Mouse (Mus musculus) NIH3T3 (cell line): ENCODE data around the gene Bex6.

Source experiments
- DNase-seq: peaks from one replicate; pipeline ENCODE4 v3.0.0-alpha.2; 2012; ENCODE audit warnings: low read depth

Gene Bex6

GRCm38 (mm10) chr16:32174340-32175005 lies 5.2 kb upstream of the Bex6 start:
- DNase-seq: no peak

- no peak for DNase-seq
These were observed 4.6 kb upstream of the Bex6 start for GRCm38 (mm10) chr16:32175029-32175428.

GRCm38 (mm10) chr16:32176896-32177686 lies 2.5 kb upstream of the Bex6 start:
- DNase-seq: no peak

GRCm38 (mm10) chr16:32186056-32186455 lies 6.4 kb downstream of the Bex6 start:
- DNase-seq: no peak

GRCm38 (mm10) chr16:32189109-32189508 lies 9.5 kb downstream of the Bex6 start:
- peak; percentile 26 for DNase-seq

GRCm38 (mm10) chr16:32190011-32190441 lies 10.4 kb downstream of the Bex6 start:
- DNase-seq: no peak

GRCm38 (mm10) chr16:32200256-32201003 lies 20.8 kb downstream of the Bex6 start:
- no peak for DNase-seq

- no peak for DNase-seq
These were observed 21.3 kb downstream of the Bex6 start for GRCm38 (mm10) chr16:32201004-32201325.

GRCm38 (mm10) chr16:32202681-32203080 lies 23.1 kb downstream of the Bex6 start:
- DNase-seq: peak; percentile 41

GRCm38 (mm10) chr16:32204902-32205301 lies 25.3 kb downstream of the Bex6 start:
- DNase-seq: peak; percentile 58

GRCm38 (mm10) chr16:32214156-32214555 lies 34.5 kb downstream of the Bex6 start:
- no peak for DNase-seq

GRCm38 (mm10) chr16:32214804-32215576 lies 35.4 kb downstream of the Bex6 start:
- DNase-seq: peak; percentile 63

- no peak for DNase-seq
These were observed 42.2 kb downstream of the Bex6 start for GRCm38 (mm10) chr16:32221803-32222202.

GRCm38 (mm10) chr16:32222399-32222798 lies 42.8 kb downstream of the Bex6 start:
- no peak for DNase-seq

- peak; percentile 74 for DNase-seq
These were observed 52.4 kb downstream of the Bex6 start for GRCm38 (mm10) chr16:32232050-32232449.
